Mouse (Mus musculus) right cerebral cortex, postnatal 25 days (tissue): ENCODE measurements around the gene Cer1.
A peak's percentile ranks its signal among the peaks of the same experiment; 100 is the strongest.

Source experiments
- DNase-seq: peaks from one replicate; pipeline ENCODE4 v3.0.0; 2022

The Cer1 gene

GRCm38 (mm10) chr4:82872548-82872947, 12.4 kb downstream of the Cer1 start:
- no peak for DNase-seq

- no peak for DNase-seq
Measured at GRCm38 (mm10) chr4:82872121-82872520, 12.8 kb downstream of the Cer1 start.

GRCm38 (mm10) chr4:82870931-82871330, 14.0 kb downstream of the Cer1 start:
- DNase-seq: no peak

GRCm38 (mm10) chr4:82867731-82868445, 17.1 kb downstream of the Cer1 start:
- DNase-seq: no peak

GRCm38 (mm10) chr4:82867111-82867510, 17.8 kb downstream of the Cer1 start:
- no peak for DNase-seq

GRCm38 (mm10) chr4:82864974-82865699, 19.8 kb downstream of the Cer1 start:
- DNase-seq: no peak

GRCm38 (mm10) chr4:82863316-82863715, 21.6 kb downstream of the Cer1 start:
- DNase-seq: no peak

- no peak for DNase-seq
Measured at GRCm38 (mm10) chr4:82861451-82861850, 23.5 kb downstream of the Cer1 start.

GRCm38 (mm10) chr4:82860566-82860965, 24.4 kb downstream of the Cer1 start:
- DNase-seq: no peak

GRCm38 (mm10) chr4:82859131-82860125, 25.5 kb downstream of the Cer1 start, which contains the start of gene Zdhhc21:
Gene Zdhhc21, minus strand, starts transcription at chr4:82859958.
- peak; percentile 90 for DNase-seq

GRCm38 (mm10) chr4:82858431-82859010, 26.4 kb downstream of the Cer1 start:
- DNase-seq: no peak

- DNase-seq: no peak
Measured at GRCm38 (mm10) chr4:82856986-82857385, 28.0 kb downstream of the Cer1 start.

GRCm38 (mm10) chr4:82853809-82854208, 31.1 kb downstream of the Cer1 start:
- no peak for DNase-seq

- no peak for DNase-seq
Measured at GRCm38 (mm10) chr4:82848552-82849234, 36.3 kb downstream of the Cer1 start.

GRCm38 (mm10) chr4:82837526-82838240, 47.3 kb downstream of the Cer1 start:
- DNase-seq: no peak
